Mouse (Mus musculus): ENCODE measurements around the gene Rora. TPM values are rescaled to one million over a fixed set of nuclear protein-coding genes. Genes with fewer than 3 reads are reported as not detected.

Rora gene
- polyA plus RNA-seq, 1 experiment from 2014 or later: 12.3 TPM

DNA sequence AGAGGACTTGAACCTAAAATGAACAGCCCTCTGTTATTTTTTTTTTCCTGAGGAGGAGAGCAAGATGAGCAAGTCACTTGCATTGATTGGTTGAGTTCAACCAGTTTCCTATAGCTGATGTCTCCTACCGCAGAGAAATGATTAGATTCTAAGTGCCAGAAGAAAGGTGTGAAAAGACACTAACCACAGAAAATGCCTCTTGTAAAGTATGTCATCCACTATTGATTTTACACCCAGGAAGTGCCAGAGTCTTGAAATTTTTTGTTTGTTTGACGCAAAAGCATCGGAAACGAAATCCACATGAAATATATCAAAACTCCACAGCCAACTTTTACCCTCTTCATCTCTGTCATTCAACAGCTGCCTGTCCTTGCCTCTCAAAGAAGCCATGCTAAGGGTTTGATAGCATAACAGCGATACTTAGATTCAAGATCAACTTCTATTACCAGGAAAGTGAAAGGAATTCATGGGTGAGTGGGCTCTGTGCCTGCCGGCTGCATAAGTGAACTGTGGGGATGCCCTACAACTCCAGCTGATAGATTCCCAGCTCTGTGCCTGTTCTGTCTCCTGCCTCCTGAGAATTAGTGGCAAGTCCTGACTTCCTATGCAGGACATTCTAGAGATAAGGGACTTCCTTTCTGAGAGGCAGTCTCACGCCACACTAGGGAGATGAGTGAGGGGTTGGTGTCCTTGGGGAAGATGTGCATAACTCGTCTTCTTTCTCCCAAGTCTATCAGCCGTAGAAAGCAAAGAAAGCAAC lies 661.0 kb downstream of the Rora start:
- Histone ChIP-seq H3K4me1 (ENCODE audit: control insufficient read depth, insufficient read depth, low read length) (peaks cover 15% of the 10 kb centered on the region), H3K4me3 (ENCODE audit: low read depth, low read length) (no peak overlapping the region), H3K9me3 (ENCODE audit: control insufficient read depth, low read length) (no peaks in the 10 kb centered on the region), H3K9ac (ENCODE audit: low read depth, low read length) (no peak overlapping the region), H3K27ac (replicated peaks; ENCODE audit: low read depth, low read length) (no peak overlapping the region), H3K27me3 (replicated peaks; ENCODE audit: control insufficient read depth, insufficient read depth, low read length) (no peaks in the 10 kb centered on the region), H3K4me2 (ENCODE audit: low read depth, low read length) (no peak overlapping the region), H3K36me3 (ENCODE audit: control insufficient read depth, insufficient read depth, low read length) (no peaks in the 10 kb centered on the region)
- 75% methylated on average over 9 of the region's 9 CpGs for WGBS
- no peak for DNase-seq (ENCODE audit: low spot score)
- no peak for ATAC-seq (ENCODE audit: low read depth)

DNA sequence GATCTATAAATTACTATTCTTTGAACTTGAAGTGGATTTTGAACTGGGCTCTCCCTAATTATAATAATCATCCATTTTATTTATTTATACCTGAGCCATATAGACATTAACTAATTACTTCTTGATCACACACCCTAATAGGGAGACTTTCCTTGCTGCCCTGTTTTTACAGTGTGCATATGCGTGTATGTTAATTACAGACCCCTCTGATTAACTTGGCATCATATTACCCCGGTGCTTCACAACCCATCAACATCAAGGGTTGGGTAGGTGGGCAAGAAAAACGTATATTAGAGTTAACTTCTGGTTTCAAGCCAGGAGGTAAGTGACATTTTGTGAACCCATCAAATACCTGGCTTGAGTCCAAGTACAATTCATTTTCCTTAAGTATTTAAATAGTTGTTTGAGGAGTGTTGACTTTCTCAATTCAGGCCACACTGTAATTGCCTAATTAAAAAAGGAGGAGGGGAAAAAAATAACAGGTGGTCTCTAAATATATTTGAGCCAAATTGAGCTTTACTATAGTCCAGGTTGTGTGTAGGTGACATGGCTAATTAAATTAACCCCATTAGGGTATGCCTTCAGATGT lies 664.0 kb downstream of the Rora start:
- no peak overlapping the region for H3K4me2 ChIP-seq (ENCODE audit: low read depth, low read length)
- no peak overlapping the region for H3K4me3 ChIP-seq (ENCODE audit: low read depth, low read length)
- H3K9me3 ChIP-seq (ENCODE audit: control insufficient read depth, low read length): no peaks in the 10 kb centered on the region
- no peaks in the 10 kb centered on the region for H3K36me3 ChIP-seq (ENCODE audit: control insufficient read depth, insufficient read depth, low read length)
- no peak overlapping the region for H3K9ac ChIP-seq (ENCODE audit: low read depth, low read length)
- 42% methylated on average over 3 of the region's 3 CpGs for WGBS
- H3K27ac ChIP-seq (replicated peaks; ENCODE audit: low read depth, low read length): no peak overlapping the region
- DNase-seq (ENCODE audit: low spot score): no peak
- no peaks in the 10 kb centered on the region for H3K27me3 ChIP-seq (replicated peaks; ENCODE audit: control insufficient read depth, insufficient read depth, low read length)
- H3K4me1 ChIP-seq (ENCODE audit: control insufficient read depth, insufficient read depth, low read length): peaks cover 9% of the 10 kb centered on the region
- ATAC-seq (ENCODE audit: low read depth): 0 out of 2 replicates have a peak, but pooled peaks have one; percentile 26

DNA sequence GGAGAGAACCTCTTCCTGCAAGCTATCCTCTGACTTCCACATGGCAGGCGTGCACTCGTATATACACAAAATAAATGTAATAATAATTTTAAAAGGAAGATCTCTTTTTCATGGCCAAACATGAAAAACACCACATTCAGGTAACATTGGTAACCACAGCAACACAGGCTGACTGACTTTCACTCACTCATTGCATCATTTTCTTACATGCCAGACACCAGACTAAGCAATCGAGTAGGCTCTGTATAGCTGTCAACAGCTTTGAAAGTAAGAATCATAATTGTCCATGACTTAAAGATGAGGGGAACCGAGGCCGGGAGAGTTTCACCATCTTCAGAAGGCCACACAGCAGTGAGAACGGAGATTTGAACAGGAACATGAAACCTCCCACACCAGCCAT lies 665.8 kb downstream of the Rora start:
- no peaks in the 10 kb centered on the region for H3K36me3 ChIP-seq (ENCODE audit: control insufficient read depth, insufficient read depth, low read length)
- no peak overlapping the region for H3K4me2 ChIP-seq (ENCODE audit: low read depth, low read length)
- H3K27me3 ChIP-seq (replicated peaks; ENCODE audit: control insufficient read depth, insufficient read depth, low read length): no peaks in the 10 kb centered on the region
- H3K9ac ChIP-seq (ENCODE audit: low read depth, low read length): no peak overlapping the region
- no peak overlapping the region for H3K4me3 ChIP-seq (ENCODE audit: low read depth, low read length)
- DNase-seq (ENCODE audit: low spot score) (no peak), ATAC-seq (ENCODE audit: low read depth) (no peak)
- no peak overlapping the region for H3K27ac ChIP-seq (replicated peaks; ENCODE audit: low read depth, low read length)
- WGBS: 77% methylated on average over 6 of the region's 6 CpGs
- no peaks in the 10 kb centered on the region for H3K9me3 ChIP-seq (ENCODE audit: control insufficient read depth, low read length)
- peaks cover 5% of the 10 kb centered on the region for H3K4me1 ChIP-seq (ENCODE audit: control insufficient read depth, insufficient read depth, low read length)

DNA sequence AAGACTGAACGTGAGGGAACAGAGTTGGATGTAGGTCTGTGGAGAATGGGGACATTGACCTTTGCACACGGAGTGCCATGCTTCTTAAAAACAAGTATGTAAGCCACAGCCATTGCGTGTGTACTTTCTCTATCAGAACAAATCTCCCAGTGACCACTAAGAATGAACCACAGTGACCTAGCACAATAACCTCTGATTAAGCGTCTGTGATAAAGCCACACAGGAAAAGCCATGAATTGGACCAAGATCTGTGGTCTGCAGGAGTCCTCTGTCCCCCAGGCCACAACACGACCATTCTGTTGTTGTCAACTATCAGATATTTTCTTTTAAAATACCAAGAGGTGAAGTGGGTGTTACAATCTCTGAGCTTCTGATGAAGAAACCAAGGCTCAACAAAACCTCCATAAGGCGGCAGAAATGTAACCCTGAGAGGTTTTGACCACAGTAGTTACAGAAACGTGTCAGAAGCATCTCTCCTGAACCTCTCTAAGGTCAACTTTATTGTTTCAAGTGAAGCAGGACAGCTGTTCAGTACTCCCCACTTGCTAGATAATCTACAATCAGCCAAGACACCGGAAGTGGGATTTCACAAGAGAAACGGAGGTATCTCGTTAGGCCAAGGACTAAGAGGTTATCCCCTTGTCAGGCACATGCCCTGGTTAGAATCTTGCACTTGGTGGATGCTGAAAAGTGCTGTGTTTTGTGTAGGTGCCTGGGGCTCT lies 666.5 kb downstream of the Rora start:
- Histone ChIP-seq H3K4me2 (ENCODE audit: low read depth, low read length) (no peak overlapping the region), H3K27me3 (replicated peaks; ENCODE audit: control insufficient read depth, insufficient read depth, low read length) (no peaks in the 10 kb centered on the region), H3K4me3 (ENCODE audit: low read depth, low read length) (no peak overlapping the region), H3K27ac (replicated peaks; ENCODE audit: low read depth, low read length) (no peak overlapping the region), H3K4me1 (ENCODE audit: control insufficient read depth, insufficient read depth, low read length) (peaks cover 5% of the 10 kb centered on the region), H3K36me3 (ENCODE audit: control insufficient read depth, insufficient read depth, low read length) (no peaks in the 10 kb centered on the region), H3K9ac (ENCODE audit: low read depth, low read length) (no peak overlapping the region), H3K9me3 (ENCODE audit: control insufficient read depth, low read length) (no peaks in the 10 kb centered on the region)
- ATAC-seq (ENCODE audit: low read depth): no peak
- 72% methylated on average over 10 of the region's 10 CpGs for WGBS
- DNase-seq (ENCODE audit: low spot score): no peak

DNA sequence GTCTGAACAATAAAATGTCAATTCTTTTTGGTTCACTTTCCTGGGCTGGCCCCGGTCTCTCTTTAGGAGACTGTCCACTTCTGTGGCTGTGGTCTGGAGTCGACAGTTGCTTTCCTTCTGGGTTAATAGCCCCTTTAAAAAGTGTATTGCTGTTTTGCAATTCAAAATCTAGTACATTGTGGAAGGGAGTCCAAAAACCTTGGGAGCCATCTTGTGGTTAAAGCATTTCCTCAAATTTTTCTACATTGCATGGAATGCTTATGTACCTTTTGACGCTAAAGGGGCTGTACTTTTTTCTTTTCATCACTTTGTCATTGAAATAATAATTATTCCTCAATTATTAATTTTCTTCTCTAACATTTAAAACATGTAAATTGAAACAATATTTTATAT lies 667.0 kb downstream of the Rora start:
- H3K27ac ChIP-seq (replicated peaks; ENCODE audit: low read depth, low read length): no peak overlapping the region
- no peak overlapping the region for H3K4me2 ChIP-seq (ENCODE audit: low read depth, low read length)
- DNase-seq (ENCODE audit: low spot score) (no peak), ATAC-seq (ENCODE audit: low read depth) (no peak)
- no peak overlapping the region for H3K4me3 ChIP-seq (ENCODE audit: low read depth, low read length)
- no peaks in the 10 kb centered on the region for H3K27me3 ChIP-seq (replicated peaks; ENCODE audit: control insufficient read depth, insufficient read depth, low read length)
- H3K36me3 ChIP-seq (ENCODE audit: control insufficient read depth, insufficient read depth, low read length): no peaks in the 10 kb centered on the region
- no peaks in the 10 kb centered on the region for H3K9me3 ChIP-seq (ENCODE audit: control insufficient read depth, low read length)
- H3K9ac ChIP-seq (ENCODE audit: low read depth, low read length): no peak overlapping the region
- 48% methylated on average over 3 of the region's 3 CpGs for WGBS
- H3K4me1 ChIP-seq (ENCODE audit: control insufficient read depth, insufficient read depth, low read length): no peaks in the 10 kb centered on the region; the same call in 1 of the 2 replicates

DNA sequence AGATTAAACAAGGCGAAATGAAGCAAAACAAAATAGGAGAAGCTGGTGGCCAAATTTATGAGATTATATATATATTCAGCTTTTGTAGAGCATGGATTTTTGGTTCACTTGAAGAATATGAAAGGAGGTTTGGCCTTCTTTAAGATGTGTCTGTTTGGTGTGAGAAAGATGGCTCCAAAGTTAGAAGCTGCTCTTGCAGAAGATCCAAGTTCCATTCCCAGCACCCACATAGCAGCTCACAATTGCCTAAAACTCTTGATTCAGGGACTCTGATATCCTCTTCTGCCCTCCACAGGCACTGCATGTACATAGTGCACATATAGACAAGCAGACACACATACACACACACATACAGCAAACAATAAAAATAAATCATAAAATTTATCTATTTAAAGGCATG lies 668.4 kb downstream of the Rora start:
- no peak overlapping the region for H3K27ac ChIP-seq (replicated peaks; ENCODE audit: low read depth, low read length)
- no peaks in the 10 kb centered on the region; the same call in 1 of the 2 replicates for H3K4me1 ChIP-seq (ENCODE audit: control insufficient read depth, insufficient read depth, low read length)
- no peak overlapping the region for H3K4me3 ChIP-seq (ENCODE audit: low read depth, low read length)
- ATAC-seq (ENCODE audit: low read depth) (no peak), DNase-seq (ENCODE audit: low spot score) (no peak)
- 88% methylated on average over 1 of the region's 1 CpGs for WGBS
- no peaks in the 10 kb centered on the region for H3K27me3 ChIP-seq (replicated peaks; ENCODE audit: control insufficient read depth, insufficient read depth, low read length)
- H3K36me3 ChIP-seq (ENCODE audit: control insufficient read depth, insufficient read depth, low read length): no peaks in the 10 kb centered on the region
- H3K9me3 ChIP-seq (ENCODE audit: control insufficient read depth, low read length): no peaks in the 10 kb centered on the region
- no peak overlapping the region for H3K9ac ChIP-seq (ENCODE audit: low read depth, low read length)
- no peak overlapping the region for H3K4me2 ChIP-seq (ENCODE audit: low read depth, low read length)

DNA sequence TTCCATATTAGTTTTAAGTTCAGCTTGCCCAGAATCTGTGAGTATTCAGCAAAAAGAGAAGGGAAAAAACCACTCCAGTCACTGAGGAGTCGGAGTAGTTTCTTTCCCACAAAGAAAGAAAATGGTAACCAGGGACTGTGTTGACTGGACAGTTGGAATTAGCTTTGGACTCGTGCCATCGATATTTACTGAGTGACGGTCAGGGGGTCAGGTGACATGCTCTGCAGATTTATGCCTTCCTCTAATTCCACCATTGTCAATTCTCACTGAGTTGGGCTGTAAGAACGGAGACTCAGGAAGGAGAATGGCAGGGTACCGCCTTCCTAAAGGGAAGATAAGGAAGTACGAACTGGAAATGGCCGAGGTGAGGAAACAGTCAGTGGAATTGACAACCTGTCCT lies 670.2 kb downstream of the Rora start:
- no peaks in the 10 kb centered on the region for H3K9me3 ChIP-seq (ENCODE audit: control insufficient read depth, low read length)
- 78% methylated on average over 8 of the region's 8 CpGs for WGBS
- no peak overlapping the region for H3K27ac ChIP-seq (replicated peaks; ENCODE audit: low read depth, low read length)
- no peak for ATAC-seq (ENCODE audit: low read depth)
- no peaks in the 10 kb centered on the region for H3K4me1 ChIP-seq (ENCODE audit: control insufficient read depth, insufficient read depth, low read length)
- H3K4me3 ChIP-seq (ENCODE audit: low read depth, low read length): no peak overlapping the region
- H3K27me3 ChIP-seq (replicated peaks; ENCODE audit: control insufficient read depth, insufficient read depth, low read length): no peaks in the 10 kb centered on the region
- no peak for DNase-seq (ENCODE audit: low spot score)
- no peak overlapping the region for H3K4me2 ChIP-seq (ENCODE audit: low read depth, low read length)
- H3K36me3 ChIP-seq (ENCODE audit: control insufficient read depth, insufficient read depth, low read length): no peaks in the 10 kb centered on the region
- H3K9ac ChIP-seq (ENCODE audit: low read depth, low read length): no peak overlapping the region

DNA sequence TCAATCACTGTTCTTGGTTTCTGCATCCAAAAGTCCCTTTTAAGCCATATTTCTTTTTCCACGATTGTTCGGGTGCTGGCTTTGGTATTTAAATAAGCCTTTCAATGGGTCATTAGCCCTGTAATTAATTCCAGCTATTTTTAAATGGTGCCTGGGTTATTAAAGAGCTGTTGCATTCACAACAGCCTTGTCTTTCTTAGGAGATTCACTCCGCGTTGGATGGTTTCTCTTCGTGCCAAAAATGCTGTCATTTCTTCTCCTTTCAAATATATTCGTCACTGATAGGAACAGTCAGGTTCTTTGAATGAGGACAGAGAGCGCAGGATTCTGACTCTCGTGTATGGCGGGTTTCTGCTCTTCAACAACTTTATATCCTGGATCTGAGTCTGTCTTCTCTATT lies 673.5 kb downstream of the Rora start:
- Histone ChIP-seq H3K27me3 (replicated peaks; ENCODE audit: control insufficient read depth, insufficient read depth, low read length) (no peaks in the 10 kb centered on the region), H3K4me2 (ENCODE audit: low read depth, low read length) (no peak overlapping the region), H3K4me1 (ENCODE audit: control insufficient read depth, insufficient read depth, low read length) (no peaks in the 10 kb centered on the region; the same call in 1 of the 2 replicates), H3K4me3 (ENCODE audit: low read depth, low read length) (no peak overlapping the region), H3K9ac (ENCODE audit: low read depth, low read length) (no peak overlapping the region), H3K27ac (replicated peaks; ENCODE audit: low read depth, low read length) (no peak overlapping the region), H3K9me3 (ENCODE audit: control insufficient read depth, low read length) (no peaks in the 10 kb centered on the region), H3K36me3 (ENCODE audit: control insufficient read depth, insufficient read depth, low read length) (no peaks in the 10 kb centered on the region)
- WGBS: 68% methylated on average over 9 of the region's 9 CpGs
- ATAC-seq (ENCODE audit: low read depth): no peak
- no peak for DNase-seq (ENCODE audit: low spot score)
